Mouse (Mus musculus) hindbrain, embryonic 10.5 days (tissue): ENCODE data around the gene Dph7. TPM values are rescaled to one million over a fixed set of nuclear protein-coding genes. Genes with fewer than 3 reads are reported as not detected.

ENCODE experiments used
- DNase-seq: peaks from one replicate; pipeline ENCODE4 v3.0.0-alpha.2; 2017; ENCODE audit warnings: low spot score
- H3K27ac ChIP-seq: fragments of 300-500 bp; sonication (generic); 2 replicates; pipeline ENCODE4 v1.5.1; 2016; ENCODE audit warnings: mild to moderate bottlenecking, moderate library complexity
- H3K27me3 ChIP-seq: fragments of 300-500 bp; sonication (generic); 2 replicates; pipeline ENCODE4 v1.6.1; 2016; ENCODE audit warnings: mild to moderate bottlenecking; ENCODE audit not compliant: poor library complexity, insufficient read depth, severe bottlenecking
- H3K36me3 ChIP-seq: fragments of 300-500 bp; sonication (generic); 2 replicates; pipeline ENCODE4 v1.6.1; 2016; ENCODE audit warnings: mild to moderate bottlenecking, moderate library complexity
- H3K4me1 ChIP-seq: fragments of 300-500 bp; sonication (generic); replicated peaks from 2 replicates; pipeline ENCODE4 v1.6.1; 2016; ENCODE audit warnings: mild to moderate bottlenecking
- H3K4me3 ChIP-seq: fragments of 300-500 bp; sonication (generic); 2 replicates; pipeline ENCODE4 v1.5.1; 2016; ENCODE audit warnings: mild to moderate bottlenecking, moderate library complexity
- H3K9me3 ChIP-seq: fragments of 300-500 bp; sonication (generic); 2 replicates; pipeline ENCODE4 v1.6.1; 2016; ENCODE audit warnings: mild to moderate bottlenecking, moderate library complexity
- WGBS: fragments of 180-500 bp; shearing (Covaris S2); methylation state at CpG from one replicate; pipeline ENCODE4 v1.1.7; 2016; 5-methylcytosine and 5-hydroxymethylcytosine counted together
- polyA plus RNA-seq: library from polyadenylated mRNA; unstranded; fragments of >200 nt; fragmentation: Nextera tagmentation; extraction: Ambion mirVana; gene quantifications from 2 replicates; pipeline ENCODE4 v1.2.1, GENCODE M21; 2016

Gene Dph7
- polyA plus RNA-seq = 30.8 and 35.5 TPM in 2 replicates

DNA sequence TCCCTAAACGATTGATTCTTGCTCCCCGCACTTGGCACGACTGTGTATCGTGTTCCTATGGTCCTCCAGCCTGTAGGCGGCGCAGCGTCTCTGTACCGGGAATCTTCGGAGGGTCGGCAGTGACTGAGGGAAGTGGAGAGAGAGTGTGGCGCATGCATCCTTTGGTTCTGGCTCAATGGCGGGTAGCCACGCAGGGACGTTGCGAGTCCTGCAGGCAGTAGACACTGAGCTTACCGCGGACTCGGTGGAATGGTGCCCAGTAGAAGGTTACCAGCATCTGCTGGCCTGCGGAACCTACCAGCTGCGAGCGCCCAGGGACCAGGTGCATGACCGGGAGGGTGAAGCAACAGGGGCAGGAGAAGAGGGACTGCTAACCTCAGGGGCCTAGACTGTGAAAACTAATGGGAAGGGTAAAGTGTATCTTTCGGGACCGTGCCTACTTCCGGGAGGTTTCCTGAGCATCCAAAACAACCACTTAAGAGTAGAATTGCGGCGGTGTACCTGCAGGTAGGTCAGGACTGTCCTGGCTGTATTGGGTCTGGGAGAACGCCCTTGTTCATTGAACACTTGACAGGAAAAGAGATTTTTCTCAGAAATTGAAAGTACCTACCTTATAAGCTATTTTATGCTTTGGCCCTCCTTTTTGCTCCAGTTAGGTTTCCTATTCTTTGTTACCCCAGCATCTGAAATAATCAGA, at the start of gene Dph7:
Dph7 (plus strand) TSS at position 97 of the 697 bp plus-strand sequence.
- peaks cover 9% of the 10 kb centered on the region for H3K4me1 ChIP-seq
- H3K9me3 ChIP-seq = no peaks in the 10 kb centered on the region
- H3K4me3 ChIP-seq = peak within 1 kb of the TSS; percentile 79
- peaks cover 78% of the 10 kb centered on the region for H3K36me3 ChIP-seq
- WGBS = under 1% methylated on average over 28 of the region's 28 CpGs
- H3K27ac ChIP-seq = peak within 1 kb of the TSS; percentile 94
- peak; percentile 90 for DNase-seq
- H3K27me3 ChIP-seq = no peaks in the 10 kb centered on the region

DNA sequence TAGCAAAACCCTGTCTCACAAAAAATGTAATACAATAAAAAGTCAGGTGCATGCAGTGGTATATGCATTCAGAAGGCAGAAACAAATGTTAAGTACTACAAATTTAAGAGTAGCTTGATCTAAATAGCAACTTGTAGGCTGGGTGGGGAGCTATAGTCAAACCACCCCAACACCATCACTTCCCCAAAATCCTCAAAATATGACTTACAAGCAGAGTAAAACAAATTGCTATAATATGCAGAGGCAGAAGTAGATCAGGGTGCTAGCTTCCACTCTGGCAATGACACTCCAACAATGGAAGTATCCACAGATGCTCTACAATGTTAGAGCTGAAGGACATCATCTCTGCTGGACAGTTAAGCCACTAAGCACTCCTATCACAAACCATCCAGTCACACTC, 49.6 kb upstream of the Dph7 start:
- H3K27me3 ChIP-seq = no peaks in the 10 kb centered on the region
- H3K4me3 ChIP-seq = no peak overlapping the region
- DNase-seq = no peak
- H3K4me1 ChIP-seq = peaks cover 5% of the 10 kb centered on the region
- H3K36me3 ChIP-seq = peaks cover 45% of the 10 kb centered on the region
- no peak overlapping the region for H3K27ac ChIP-seq
- H3K9me3 ChIP-seq = no peaks in the 10 kb centered on the region

GRCm38 (mm10) chr2:24914762-24915161, 47.4 kb upstream of the Dph7 start:
- Histone ChIP-seq H3K27ac (no peak overlapping the region), H3K9me3 (no peaks in the 10 kb centered on the region), H3K4me3 (no peak overlapping the region), H3K36me3 (peaks cover 45% of the 10 kb centered on the region), H3K27me3 (no peaks in the 10 kb centered on the region), H3K4me1 (peaks cover 12% of the 10 kb centered on the region)
- no peak for DNase-seq
- 90% methylated on average over 3 of the region's 3 CpGs for WGBS

GRCm38 (mm10) chr2:24918930-24919838, 43.0 kb upstream of the Dph7 start, which contains the start of gene Ehmt1:
TSS of gene Ehmt1 (minus strand) at chr2:24919614.
- Histone ChIP-seq H3K36me3 (peaks cover 8% of the 10 kb centered on the region; the same call in 1 of the 2 replicates), H3K9me3 (no peaks in the 10 kb centered on the region)
- WGBS = under 1% methylated on average over 112 of the region's 112 CpGs

DNA sequence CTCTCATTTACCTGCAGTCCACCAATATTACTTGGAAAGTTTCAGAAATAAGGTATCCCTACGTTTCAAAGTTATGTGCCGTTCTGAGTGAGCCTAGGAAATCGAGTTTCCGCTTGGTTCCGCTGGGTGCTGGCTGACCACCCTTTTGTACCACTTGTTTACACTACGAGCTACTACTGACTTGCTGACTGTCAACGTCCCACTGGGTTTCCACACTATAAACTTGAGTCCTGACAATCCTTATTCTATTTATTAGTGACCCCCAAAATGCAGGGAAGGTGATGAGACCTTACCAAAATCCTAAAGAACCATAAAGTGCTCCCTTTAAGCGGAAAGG, 42.4 kb upstream of the Dph7 start:
- peak overlapping the region; percentile 95 for H3K4me3 ChIP-seq
- no peak for DNase-seq
- 0 out of 2 replicates have a peak, but pooled peaks cover 1% of the 10 kb centered on the region for H3K36me3 ChIP-seq
- peaks cover 12% of the 10 kb centered on the region for H3K4me1 ChIP-seq
- H3K9me3 ChIP-seq = no peaks in the 10 kb centered on the region
- WGBS = 10% methylated on average over 8 of the region's 8 CpGs
- H3K27ac ChIP-seq = peak overlapping the region; percentile 99
- no peaks in the 10 kb centered on the region for H3K27me3 ChIP-seq

More at GRCm38 (mm10) chr2:24918930-24919838, 43.0 kb upstream of the Dph7 start, which contains the start of gene Ehmt1:
- H3K4me3 ChIP-seq = peak within 1 kb of the TSS; percentile 95
- H3K27me3 ChIP-seq = no peaks in the 10 kb centered on the region
- H3K4me1 ChIP-seq = peaks cover 12% of the 10 kb centered on the region
- H3K27ac ChIP-seq = peak within 1 kb of the TSS; percentile 99
- DNase-seq = peak; percentile 92

- H3K36me3 ChIP-seq = 0 out of 2 replicates have a peak, but pooled peaks cover 5% of the 10 kb centered on the region
- H3K9me3 ChIP-seq = no peaks in the 10 kb centered on the region
- WGBS = 56% methylated on average over 2 of the region's 2 CpGs
- H3K4me1 ChIP-seq = no peaks in the 10 kb centered on the region
- H3K27ac ChIP-seq = no peak overlapping the region
- no peaks in the 10 kb centered on the region for H3K27me3 ChIP-seq
- no peak for DNase-seq
- H3K4me3 ChIP-seq = no peak overlapping the region
Measured at GRCm38 (mm10) chr2:24923561-24923960, 38.6 kb upstream of the Dph7 start.

GRCm38 (mm10) chr2:24925284-24925683, 36.9 kb upstream of the Dph7 start:
- H3K27me3 ChIP-seq = no peaks in the 10 kb centered on the region
- no peak overlapping the region for H3K27ac ChIP-seq
- 84% methylated on average over 8 of the region's 8 CpGs for WGBS
- no peak for DNase-seq
- no peak overlapping the region for H3K4me3 ChIP-seq
- 0 out of 2 replicates have a peak, but pooled peaks cover 5% of the 10 kb centered on the region for H3K36me3 ChIP-seq
- no peaks in the 10 kb centered on the region for H3K4me1 ChIP-seq
- H3K9me3 ChIP-seq = no peaks in the 10 kb centered on the region

GRCm38 (mm10) chr2:24926345-24926964, 35.7 kb upstream of the Dph7 start:
- Histone ChIP-seq H3K4me3 (no peak overlapping the region), H3K36me3 (0 out of 2 replicates have a peak, but pooled peaks cover 5% of the 10 kb centered on the region), H3K4me1 (no peaks in the 10 kb centered on the region), H3K27me3 (no peaks in the 10 kb centered on the region), H3K9me3 (no peaks in the 10 kb centered on the region), H3K27ac (no peak overlapping the region)
- 84% methylated on average over 9 of the region's 9 CpGs for WGBS
- DNase-seq = no peak

DNA sequence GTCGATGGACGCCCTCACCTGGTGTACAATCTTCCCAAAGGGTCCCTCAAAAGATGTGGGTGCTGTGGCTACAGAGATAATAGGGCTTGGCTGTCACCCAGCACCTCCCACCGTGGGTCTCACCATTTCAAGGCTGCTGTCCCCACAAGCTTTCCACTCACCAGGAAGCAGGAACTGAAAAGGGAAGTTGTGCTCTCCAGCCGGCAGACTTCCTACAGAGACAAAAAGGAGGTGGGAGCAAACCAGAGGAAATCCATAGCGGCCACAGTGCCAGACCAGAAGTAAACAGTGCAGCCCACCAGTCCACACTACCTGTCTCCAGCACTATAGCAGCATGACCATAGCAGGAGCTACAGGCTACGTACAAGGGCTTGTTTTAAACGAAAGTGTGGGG, 35.2 kb upstream of the Dph7 start:
- no peak for DNase-seq
- no peak overlapping the region for H3K4me3 ChIP-seq
- WGBS = 80% methylated on average over 7 of the region's 7 CpGs

GRCm38 (mm10) chr2:24927810-24928479, 34.3 kb upstream of the Dph7 start:
- Histone ChIP-seq H3K4me1 (no peaks in the 10 kb centered on the region), H3K9me3 (no peaks in the 10 kb centered on the region), H3K27me3 (no peaks in the 10 kb centered on the region), H3K4me3 (no peak overlapping the region), H3K27ac (0 out of 2 replicates have a peak overlapping the region, but pooled peaks have one; percentile 2), H3K36me3 (0 out of 2 replicates have a peak, but pooled peaks cover 5% of the 10 kb centered on the region)
- 66% methylated on average over 4 of the region's 4 CpGs for WGBS
- no peak for DNase-seq

More for the DNA sequence above, 35.2 kb upstream of the Dph7 start:
- Histone ChIP-seq H3K9me3 (no peaks in the 10 kb centered on the region), H3K36me3 (0 out of 2 replicates have a peak, but pooled peaks cover 5% of the 10 kb centered on the region), H3K4me1 (no peaks in the 10 kb centered on the region), H3K27ac (no peak overlapping the region), H3K27me3 (no peaks in the 10 kb centered on the region)

- Histone ChIP-seq H3K4me3 (no peak overlapping the region), H3K4me1 (peaks cover 5% of the 10 kb centered on the region), H3K27me3 (peaks cover 8% of the 10 kb centered on the region), H3K9me3 (no peaks in the 10 kb centered on the region), H3K36me3 (0 out of 2 replicates have a peak, but pooled peaks cover 5% of the 10 kb centered on the region), H3K27ac (no peak overlapping the region)
- 55% methylated on average over 2 of the region's 2 CpGs for WGBS
- no peak for DNase-seq
Measured at GRCm38 (mm10) chr2:24929119-24929518, 33.1 kb upstream of the Dph7 start.

- H3K4me1 ChIP-seq = peaks cover 10% of the 10 kb centered on the region
- no peak overlapping the region for H3K4me3 ChIP-seq
- WGBS = 90% methylated on average over 5 of the region's 5 CpGs
- no peak for DNase-seq
- no peak overlapping the region for H3K27ac ChIP-seq
- no peaks in the 10 kb centered on the region for H3K9me3 ChIP-seq
- 0 out of 2 replicates have a peak, but pooled peaks cover 5% of the 10 kb centered on the region for H3K36me3 ChIP-seq
- H3K27me3 ChIP-seq = peaks cover 13% of the 10 kb centered on the region
Measured at GRCm38 (mm10) chr2:24929593-24929992, 32.6 kb upstream of the Dph7 start.
